In the genomic region with DNA sequence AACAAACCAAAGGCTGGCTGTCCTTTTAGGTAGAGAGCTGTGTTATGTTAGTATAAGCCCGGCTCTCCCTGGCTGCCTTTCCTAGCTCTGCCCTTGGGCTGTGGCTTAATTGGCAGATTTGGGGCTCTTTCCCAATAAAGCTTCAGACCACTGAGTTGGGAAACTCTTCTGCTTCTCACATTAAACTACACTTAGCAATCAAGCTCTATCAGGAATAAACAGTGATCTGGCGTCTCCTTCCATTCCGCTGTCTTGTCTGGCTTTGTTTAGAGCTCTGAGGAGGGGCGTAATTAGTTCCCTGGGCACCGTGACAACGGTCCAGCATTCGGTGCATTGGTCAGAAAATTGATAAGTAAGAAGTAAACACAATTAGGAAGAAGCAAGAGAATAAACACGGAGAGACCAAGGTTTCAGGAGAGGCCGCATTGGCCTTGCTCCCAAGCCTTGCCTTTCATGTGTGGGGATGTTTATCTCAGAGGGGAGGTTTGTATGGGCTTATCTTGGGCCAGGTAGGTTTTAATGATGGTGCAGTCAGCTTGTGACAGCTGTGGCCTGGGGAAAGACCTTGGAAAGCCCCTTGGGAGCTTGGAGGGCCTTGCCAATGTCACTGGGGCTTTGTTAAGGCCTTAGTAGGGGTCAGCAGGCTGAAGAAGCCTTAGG, we compare ENCODE assay signal across 22 mouse cellular contexts. TPM values are rescaled to one million over a fixed set of nuclear protein-coding genes. Genes with fewer than 3 reads are reported as not detected.
DNase-seq lines count a peak whose midpoint lies in the region; ATAC-seq and TF ChIP-seq lines count a peak whose summit lies in the region.
"Had no signal": no experiment of that assay in that cellular context is flagged by ENCODE, and none has a peak within 500 bp of the region (broad histone marks: within the 10 kb centered on the region; RNA-seq: fewer than 3 reads in every experiment).

No protein-coding gene starts in this region.

- no peaks in the 10 kb centered on the region for H3K27me3 ChIP-seq in lung, embryonic 16.5 days (ENCODE audit: control insufficient read depth, insufficient read depth, low read depth, low read length)
- no peaks in the 10 kb centered on the region for H3K27me3 ChIP-seq in heart, adult 2 months (ENCODE audit: control insufficient read depth, insufficient read depth, low read length)
- H3K27me3 ChIP-seq: embryonic facial prominence, embryonic 15.5 days; heart, embryonic 13.5 days; hindbrain, embryonic 15.5 days; lung, embryonic 15.5 days; neural tube, embryonic 12.5 days had no signal

- H3K4me3 ChIP-seq in lung, embryonic 16.5 days (ENCODE audit: low read length): no peak overlapping the region
- no peak overlapping the region for H3K4me3 ChIP-seq in heart, adult 2 months
- H3K4me3 ChIP-seq: embryonic facial prominence, embryonic 15.5 days; heart, embryonic 13.5 days; hindbrain, embryonic 15.5 days; lung, embryonic 15.5 days; neural tube, embryonic 12.5 days had no signal

- TF ChIP-seq POLR2A in heart, adult 2 months (IDR thresholded peaks at IDR 0.05; ENCODE audit: insufficient read depth, low read depth, low read length): no peak

- DNase-seq in cerebellum, postnatal 14 days: peak; percentile 13 to 34
- DNase-seq in cerebellum, adult 11 months: no peak
- no peak for DNase-seq in lung, postnatal 25 days (ENCODE audit: low spot score)
- DNase-seq in retina, postnatal 1 day: peak; percentile 51
- no peak for DNase-seq in retina, embryonic 14.5 days (ENCODE audit: low spot score)
- no peak for DNase-seq in heart, adult 2 months
- DNase-seq: adrenal gland, postnatal 25 days; B cell, adult 2 months; cerebellum, postnatal 36 days; gastrocnemius, postnatal 10 days; kidney, adult 11 months; kidney, postnatal 10 days; liver; thymus, postnatal 14 days had no signal

- H3K27ac ChIP-seq in lung, embryonic 16.5 days (ENCODE audit: low read length): no peak overlapping the region
- no peak overlapping the region for H3K27ac ChIP-seq in heart, adult 2 months
- H3K27ac ChIP-seq: embryonic facial prominence, embryonic 15.5 days; heart, embryonic 13.5 days; hindbrain, embryonic 15.5 days; lung, embryonic 15.5 days; neural tube, embryonic 12.5 days; stomach, postnatal 0 days had no signal

- intact Hi-C loops in heart, adult 2 months (cut with DNase I): no loop called here

- WGBS in lung, embryonic 16.5 days: 40% methylated on average over 9 of the region's 9 CpGs
- 76% methylated on average over 9 of the region's 9 CpGs for WGBS in heart, adult 2 months

- TF ChIP-seq CTCF in heart, adult 2 months (IDR thresholded peaks at IDR 0.05): no peak

- H3K36me3 ChIP-seq in lung, embryonic 16.5 days (ENCODE audit: control insufficient read depth, insufficient read depth, low read length): no peaks in the 10 kb centered on the region
- no peaks in the 10 kb centered on the region for H3K36me3 ChIP-seq in heart, adult 2 months (ENCODE audit: control insufficient read depth, insufficient read depth, low read length)
- H3K36me3 ChIP-seq: embryonic facial prominence, embryonic 15.5 days; heart, embryonic 13.5 days; hindbrain, embryonic 15.5 days; lung, embryonic 15.5 days; neural tube, embryonic 12.5 days had no signal

- no peaks in the 10 kb centered on the region for H3K9me3 ChIP-seq in lung, embryonic 16.5 days (ENCODE audit: control insufficient read depth, low read length)
- H3K9me3 ChIP-seq: heart, embryonic 13.5 days; hindbrain, embryonic 15.5 days; lung, embryonic 15.5 days; neural tube, embryonic 12.5 days had no signal

- TF ChIP-seq EP300 in heart, adult 2 months (IDR thresholded peaks at IDR 0.05; ENCODE audit: insufficient read depth, low read depth, low read length): no peak

- H3K4me1 ChIP-seq in lung, embryonic 16.5 days (replicated peaks; ENCODE audit: control insufficient read depth, insufficient read depth, low read length): no peaks in the 10 kb centered on the region
- H3K4me1 ChIP-seq in heart, adult 2 months (ENCODE audit: control insufficient read depth, insufficient read depth, low read length): no peaks in the 10 kb centered on the region
- H3K4me1 ChIP-seq: embryonic facial prominence, embryonic 15.5 days; heart, embryonic 13.5 days; lung, embryonic 15.5 days had no signal

- 0 out of 2 replicates have a peak, but pooled peaks have one; percentile 12 for ATAC-seq in lung, embryonic 16.5 days (ENCODE audit: low read depth)
- ATAC-seq in megakaryocyte progenitor cell, adult 5-6 weeks (replicated peaks; ENCODE audit: poor library complexity): peak; percentile 64

- H3K4me2 ChIP-seq in lung, embryonic 16.5 days (ENCODE audit: low read depth, low read length): no peak overlapping the region
- H3K4me2 ChIP-seq: embryonic facial prominence, embryonic 15.5 days; heart, embryonic 13.5 days; hindbrain, embryonic 15.5 days; lung, embryonic 15.5 days; neural tube, embryonic 12.5 days had no signal

- no peak overlapping the region for H3K9ac ChIP-seq in lung, embryonic 16.5 days (ENCODE audit: low read length)
- no peak overlapping the region for H3K9ac ChIP-seq in heart, adult 2 months (ENCODE audit: low read depth, low read length)
- H3K9ac ChIP-seq: embryonic facial prominence, embryonic 15.5 days; heart, embryonic 13.5 days; hindbrain, embryonic 15.5 days; lung, embryonic 15.5 days; neural tube, embryonic 12.5 days had no signal

- H3K79me2 ChIP-seq in heart, adult 2 months (replicated peaks; ENCODE audit: control insufficient read depth, insufficient read depth, low read length): no peaks in the 10 kb centered on the region

RNA-seq across cellular contexts. Expression of gene Apold1, which starts 19.5 kb away (rescaled TPM):
- polyA plus RNA-seq in lung, embryonic 16.5 days (2015; fragmentation: Nextera tagmentation; extraction: Ambion mirVana): 1.8 and 1.9 TPM in 2 replicates
- total RNA-seq in megakaryocyte progenitor cell, adult 5-6 weeks (2015): 0.05 TPM in 1 of 2 replicates, not detected in the other
- total RNA-seq in megakaryocyte progenitor cell, adult 5-6 weeks (2017): 0.10 TPM in 1 of 2 replicates, not detected in the other
- total RNA-seq in heart, adult 2 months (2021): 1 to 10 TPM; 6.9 to 9.3 TPM
- polyA plus RNA-seq in heart, adult 2 months (2012; rRNA removed): 3.6 and 4.4 TPM in 2 replicates

RNA-seq across cellular contexts. Expression of gene Cdkn1b, which starts 41.8 kb away (rescaled TPM):
- polyA plus RNA-seq in lung, embryonic 16.5 days (2015; fragmentation: Nextera tagmentation; extraction: Ambion mirVana): 20.0 and 21.7 TPM in 2 replicates
- 20.1 and 21.1 TPM in 2 replicates for total RNA-seq in megakaryocyte progenitor cell, adult 5-6 weeks (2015)
- total RNA-seq in megakaryocyte progenitor cell, adult 5-6 weeks (2017): 36.8 and 39.1 TPM in 2 replicates
- total RNA-seq in heart, adult 2 months (2021): 10 to 100 TPM; 35.9 to 42.0 TPM
- 14.6 and 15.0 TPM in 2 replicates for polyA plus RNA-seq in heart, adult 2 months (2012; rRNA removed)

RNA-seq across cellular contexts. Expression of gene Ddx47, which starts 49.4 kb away (rescaled TPM):
- 123 and 131 TPM in 2 replicates for polyA plus RNA-seq in lung, embryonic 16.5 days (2015; fragmentation: Nextera tagmentation; extraction: Ambion mirVana)
- 52.4 and 69.7 TPM in 2 replicates for total RNA-seq in megakaryocyte progenitor cell, adult 5-6 weeks (2015)
- total RNA-seq in megakaryocyte progenitor cell, adult 5-6 weeks (2017): 95.0 and 96.0 TPM in 2 replicates
- 10 to 100 TPM; 38.1 to 40.3 TPM for total RNA-seq in heart, adult 2 months (2021)
- 32.2 and 53.1 TPM in 2 replicates for polyA plus RNA-seq in heart, adult 2 months (2012; rRNA removed)

Comparison
In these comparisons a context has a peak if more than half of its experiments do, and no peak if none do; other contexts are left out.
1. DNase-seq: peak in cerebellum, postnatal 14 days (2 of 2) and retina, postnatal 1 day (single experiment); none in cerebellum, adult 11 months (single experiment), lung, postnatal 25 days (single experiment), retina, embryonic 14.5 days (single experiment) and heart, adult 2 months (0 of 2).
2. RNA of gene Apold1, which starts 19.5 kb away (total RNA-seq): 6.9 to 9.3 TPM in heart, adult 2 months; 0.05 to 0.10 TPM in megakaryocyte progenitor cell, adult 5-6 weeks; every median in the first group is over 4 times any median in the second.